Mouse (Mus musculus) mesoderm, embryonic 11.5 days (tissue): ENCODE measurements at regions not wholly inside any gene's neighbourhood (a gene's known extent, or its start where the extent isn't known, plus 50 kb on each side); places are given as distances from the start of the nearest gene placed in this dataset.

Experiments
- DNase-seq: peaks from one replicate; pipeline ENCODE4 v3.0.0-alpha.2; 2012; ENCODE audit warnings: low read depth, low spot score

GRCm38 (mm10) chr6:117614386-117614785 is 226.6 kb upstream of the Zfp637 start:
- no peak for DNase-seq

GRCm38 (mm10) chr6:117617168-117617567 is 223.8 kb upstream of the Zfp637 start:
- no peak for DNase-seq

GRCm38 (mm10) chr6:117617951-117618350 is 223.0 kb upstream of the Zfp637 start:
- no peak for DNase-seq

- no peak for DNase-seq
Measured at GRCm38 (mm10) chr6:117619606-117620005, 221.4 kb upstream of the Zfp637 start.

- no peak for DNase-seq
Measured at GRCm38 (mm10) chr6:117622446-117622845, 218.5 kb upstream of the Zfp637 start.

GRCm38 (mm10) chr6:117622946-117623345 is 218.0 kb upstream of the Zfp637 start:
- DNase-seq, result no peak

GRCm38 (mm10) chr6:117625716-117626115 is 215.3 kb upstream of the Zfp637 start:
- DNase-seq, result no peak

GRCm38 (mm10) chr6:117627461-117627860 is 213.5 kb upstream of the Zfp637 start:
- DNase-seq, result no peak

- peak; percentile 19 for DNase-seq
Measured at GRCm38 (mm10) chr6:117646628-117647027, 194.4 kb upstream of the Zfp637 start.

GRCm38 (mm10) chr6:117650541-117650940 is 190.4 kb upstream of the Zfp637 start:
- DNase-seq, result no peak

- no peak for DNase-seq
Measured at GRCm38 (mm10) chr6:117651551-117651950, 189.4 kb upstream of the Zfp637 start.

GRCm38 (mm10) chr6:117652012-117652411 is 189.0 kb upstream of the Zfp637 start:
- DNase-seq, result no peak

- no peak for DNase-seq
Measured at GRCm38 (mm10) chr6:117652917-117653316, 188.1 kb upstream of the Zfp637 start.

- no peak for DNase-seq
Measured at GRCm38 (mm10) chr6:117653886-117654425, 187.0 kb upstream of the Zfp637 start.

- no peak for DNase-seq
Measured at GRCm38 (mm10) chr6:117655986-117656385, 185.0 kb upstream of the Zfp637 start.

GRCm38 (mm10) chr6:117660576-117660975 is 180.4 kb upstream of the Zfp637 start:
- DNase-seq, result peak; percentile 51

- no peak for DNase-seq
Measured at GRCm38 (mm10) chr6:117662635-117663034, 178.3 kb upstream of the Zfp637 start.

GRCm38 (mm10) chr6:117670337-117670736 is 170.6 kb upstream of the Zfp637 start:
- DNase-seq, result no peak

GRCm38 (mm10) chr6:117670792-117671525 is 170.0 kb upstream of the Zfp637 start:
- peak; percentile 35 for DNase-seq

- peak; percentile 80 for DNase-seq
Measured at GRCm38 (mm10) chr6:117675059-117675800, 165.8 kb upstream of the Zfp637 start.

GRCm38 (mm10) chr6:117676064-117676821 is 164.7 kb upstream of the Zfp637 start:
- no peak for DNase-seq

- DNase-seq, result no peak
Measured at GRCm38 (mm10) chr6:117677062-117677461, 163.9 kb upstream of the Zfp637 start.
